Mouse (Mus musculus) leukemia stem cell, adult 10-12 weeks (primary cell): ENCODE data around the gene Mpp2. TPM values are rescaled to one million over a fixed set of nuclear protein-coding genes. Genes with fewer than 3 reads are reported as not detected.

Experiments used
- polyA plus RNA-seq: library from polyadenylated mRNA; stranded (reverse); fragments of >175 nt; gene quantifications from 2 replicates; pipeline ENCODE4 v1.2.3, GENCODE M21; 2012; ENCODE audit warnings: low replicate concordance

The Mpp2 gene
- 25.4 and 25.8 TPM in 2 replicates for polyA plus RNA-seq

DNA sequence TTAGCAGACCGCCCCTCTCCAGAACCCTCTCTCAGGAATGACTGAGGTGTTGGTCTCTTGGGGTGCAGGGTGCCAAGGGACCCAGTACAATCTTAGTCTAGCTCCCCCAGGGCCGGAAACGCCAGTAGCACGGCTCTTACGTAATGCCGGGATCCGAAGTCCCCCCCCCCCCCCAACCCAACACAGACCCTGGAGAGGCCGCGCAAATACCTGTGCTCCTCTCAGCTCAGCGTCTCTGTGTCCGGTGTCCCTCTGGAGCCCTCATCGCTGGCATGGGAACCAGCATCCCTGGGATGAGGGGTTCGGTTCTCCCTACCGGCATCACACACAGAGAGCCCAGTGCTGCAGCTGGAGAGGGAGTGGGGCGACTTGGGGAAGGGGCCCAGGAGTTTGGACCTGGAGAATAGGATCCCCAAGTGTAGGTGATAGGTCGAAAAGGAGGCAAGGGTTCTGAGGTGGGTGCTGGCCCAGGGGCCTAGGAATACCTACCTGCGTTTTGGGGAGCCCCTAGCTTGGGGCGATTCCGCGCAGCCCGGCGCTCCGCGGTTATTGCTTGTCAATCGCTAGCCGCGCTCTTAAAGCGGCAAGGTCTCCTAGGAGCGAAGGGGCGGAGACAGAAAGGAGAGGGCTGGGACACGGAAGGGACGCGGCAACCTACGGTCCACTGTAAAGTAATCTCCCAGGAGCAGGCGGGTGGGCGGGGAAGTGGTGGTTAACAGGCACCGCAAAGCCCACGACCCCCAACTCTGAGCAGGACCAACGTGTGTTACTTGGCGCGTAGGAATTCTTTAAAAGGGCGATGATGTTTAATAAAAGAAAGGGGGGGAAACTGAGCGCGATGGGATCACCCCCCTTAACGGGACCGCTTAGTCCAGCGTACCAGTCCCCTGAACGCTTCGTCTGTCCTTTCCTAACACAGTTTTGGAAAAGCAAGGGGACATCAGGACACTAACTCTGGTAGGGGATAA is at the start of gene Mpp2:
TSS of gene Mpp2 (minus strand) at position 585 of the 968 bp plus-strand sequence.

GRCm38 (mm10) chr11:102107732-102108131 is 19.4 kb upstream of the Mpp2 start, which contains the start of gene Pyy:
TSS of gene Pyy (minus strand) at chr11:102107832.

DNA sequence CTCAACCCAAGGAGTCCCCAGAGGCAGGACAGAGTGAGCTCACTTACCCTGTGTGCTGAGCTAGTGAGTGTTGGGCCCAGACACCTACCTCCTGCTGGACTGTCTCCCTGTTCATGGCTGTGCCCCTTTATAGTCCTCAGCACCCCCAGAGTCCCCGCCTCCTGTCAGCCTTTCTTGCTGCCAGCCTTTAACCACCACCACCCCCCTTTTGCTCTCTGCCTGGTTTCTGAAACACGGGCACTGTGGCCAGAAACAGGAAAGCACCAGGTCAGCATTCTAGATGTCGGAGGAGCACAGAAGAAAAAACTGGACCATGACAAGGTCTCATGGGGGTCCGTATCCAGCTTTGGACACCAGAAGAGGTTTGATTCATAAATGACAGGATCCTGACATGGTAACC is 12.9 kb upstream of the Mpp2 start, which contains the start of gene Ppy:
TSS of gene Ppy (minus strand) at position 101 of the 400 bp plus-strand sequence.

DNA sequence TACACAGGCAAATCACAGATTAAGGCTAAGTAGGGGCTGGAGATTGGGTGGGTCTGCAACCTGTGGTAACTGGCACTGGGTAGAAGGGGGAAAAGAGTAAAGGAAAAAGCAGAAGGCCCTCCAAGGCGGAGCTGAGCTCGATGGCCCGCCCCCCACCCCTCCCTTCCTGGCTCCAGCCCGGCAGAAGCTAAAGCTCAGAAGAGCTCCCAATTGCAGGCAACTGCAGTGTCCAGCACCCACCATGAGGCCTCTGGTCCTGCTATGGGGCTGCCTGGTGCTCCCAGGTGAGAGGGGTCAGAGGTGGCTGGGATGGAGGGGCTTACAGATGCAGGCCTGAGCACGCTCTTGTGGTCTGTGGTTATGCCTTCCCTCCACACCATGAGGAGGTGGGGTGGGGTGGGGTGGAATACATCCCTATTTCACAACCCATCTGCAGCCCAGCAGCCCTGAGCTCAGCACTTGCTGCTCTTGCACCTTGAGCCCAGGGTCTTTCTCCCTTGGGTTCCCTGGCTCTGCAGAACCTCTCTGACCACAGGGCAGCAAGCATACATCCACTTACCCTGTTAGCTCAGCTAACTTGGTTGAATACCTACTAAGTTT is 46.9 kb downstream of the Mpp2 start, which contains the start of gene Cd300lg:
TSS of gene Cd300lg (plus strand) at position 160 of the 600 bp plus-strand sequence.

GRCm38 (mm10) chr11:102028087-102028816 is 60.1 kb downstream of the Mpp2 start, which contains the start of gene Mpp3:
TSS of gene Mpp3 (minus strand) at chr11:102028461.

Other genes starting within 250 kb of the Mpp2 start
- not detected in 2 replicates for gene Meox1, start 194.1 kb downstream of the Mpp2 start, polyA plus RNA-seq
- gene Sost, start 121.5 kb downstream of the Mpp2 start, polyA plus RNA-seq, result not detected in 2 replicates
- gene Cfap97d1, start 104.2 kb downstream of the Mpp2 start, polyA plus RNA-seq, result not detected in 2 replicates
- gene Dusp3, start 101.5 kb downstream of the Mpp2 start, polyA plus RNA-seq, result 5.0 and 5.5 TPM in 2 replicates
- 0.29 and 0.50 TPM in 2 replicates for gene Mpp3, start 60.1 kb downstream of the Mpp2 start, polyA plus RNA-seq
- gene Cd300lg, start 47.0 kb downstream of the Mpp2 start, polyA plus RNA-seq, result 0.13 TPM in 1 of 2 replicates, not detected in the other
- gene Ppy, start 12.8 kb upstream of the Mpp2 start, polyA plus RNA-seq, result not detected in 2 replicates
- not detected in 2 replicates for gene Pyy, start 19.3 kb upstream of the Mpp2 start, polyA plus RNA-seq
- 2.0 and 2.1 TPM in 2 replicates for gene Nags, start 57.0 kb upstream of the Mpp2 start, polyA plus RNA-seq
- 6.5 and 10.4 TPM in 2 replicates for gene Tmem101, start 67.9 kb upstream of the Mpp2 start, polyA plus RNA-seq
- 73.7 and 82.1 TPM in 2 replicates for gene Lsm12, start 96.8 kb upstream of the Mpp2 start, polyA plus RNA-seq
- gene G6pc3, start 101.1 kb upstream of the Mpp2 start, polyA plus RNA-seq, result 19.9 and 23.2 TPM in 2 replicates
- 89.8 and 95.7 TPM in 2 replicates for gene Hdac5, start 141.7 kb upstream of the Mpp2 start, polyA plus RNA-seq
- gene BC030867, start 160.4 kb upstream of the Mpp2 start, polyA plus RNA-seq, result 2.6 and 13.3 TPM in 2 replicates
- 0.98 and 1.2 TPM in 2 replicates for gene Asb16, start 180.2 kb upstream of the Mpp2 start, polyA plus RNA-seq
- gene Tmub2, start 196.4 kb upstream of the Mpp2 start, polyA plus RNA-seq, result 46.9 and 69.3 TPM in 2 replicates
- gene Atxn7l3, start 208.1 kb upstream of the Mpp2 start, polyA plus RNA-seq, result 73.0 and 101 TPM in 2 replicates
- gene Ubtf, start 231.2 kb upstream of the Mpp2 start, polyA plus RNA-seq, result 99.7 and 124 TPM in 2 replicates